11 mouse cellular contexts compared by ENCODE assay signal in the genomic region with DNA sequence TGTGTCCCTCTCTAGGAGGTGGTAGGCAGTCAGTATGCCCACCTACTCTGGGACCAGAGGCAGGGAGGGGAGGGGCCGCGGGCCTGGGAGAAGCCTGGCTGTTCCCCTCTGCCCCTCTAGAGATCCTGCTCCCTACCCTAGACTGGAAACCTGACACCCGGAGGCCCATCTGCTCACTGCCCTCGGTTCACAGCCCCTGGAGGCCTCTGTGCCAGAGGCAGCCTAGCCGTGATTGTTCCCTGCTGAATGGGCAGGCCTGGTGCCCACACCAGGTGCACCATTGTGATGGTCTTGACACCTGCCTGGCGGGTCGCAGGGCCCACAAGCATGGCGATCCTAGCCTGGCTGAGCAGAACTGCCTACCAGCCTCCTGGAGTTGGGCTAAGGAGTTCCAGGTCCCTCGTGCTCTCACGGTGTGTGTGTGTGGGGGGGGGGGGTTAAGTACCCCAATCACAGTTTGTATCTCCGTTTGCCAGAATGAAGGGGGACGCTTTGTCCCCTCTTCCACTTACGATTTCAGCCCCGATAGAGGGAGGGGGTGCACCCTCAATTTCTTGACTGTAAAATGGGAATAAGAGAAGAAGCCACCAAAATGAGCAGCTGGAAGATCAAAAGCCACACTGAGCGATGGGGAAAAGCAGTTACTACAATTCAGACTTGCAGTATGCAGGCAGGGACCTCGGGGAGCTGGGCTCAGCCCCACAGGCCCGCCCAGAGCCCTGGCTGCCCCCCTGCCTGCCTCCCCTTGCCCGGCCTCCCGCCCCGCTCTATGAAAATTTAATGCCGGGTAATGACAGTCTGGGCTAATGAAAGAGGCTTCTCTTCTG. TPM values are rescaled to one million over a fixed set of nuclear protein-coding genes. Genes with fewer than 3 reads are reported as not detected.
DNase-seq lines count a peak whose midpoint lies in the region; ATAC-seq and TF ChIP-seq lines count a peak whose summit lies in the region.
"Had no signal": no experiment of that assay in that cellular context is flagged by ENCODE, and none has a peak within 500 bp of the region (broad histone marks: within the 10 kb centered on the region; RNA-seq: fewer than 3 reads in every experiment).

No protein-coding gene starts in this region.

- H3K4me3 ChIP-seq in heart, adult 2 months: no peak overlapping the region
- H3K4me3 ChIP-seq in midbrain, embryonic 13.5 days (replicated peaks): no peak overlapping the region
- H3K4me3 ChIP-seq: lung, embryonic 15.5 days had no signal

- intact Hi-C loops in heart, adult 2 months (cut with DNase I): no loop called here
- intact Hi-C loops in left cerebral cortex, postnatal 25 days (cut with DNase I): no loop called here

- DNase-seq in heart, adult 11 months: peak; percentile 84
- no peak for DNase-seq in heart, adult 2 months
- DNase-seq in R1 (ENCODE audit: low read depth, low spot score): peak; percentile 17
- DNase-seq in forelimb bud, embryonic 11.5 days (ENCODE audit: low read depth, low spot score): peak; percentile 64
- no peak for DNase-seq in adrenal gland, adult 2 months
- DNase-seq in urinary bladder, postnatal 14 days (ENCODE audit: low spot score): no peak
- no peak for DNase-seq in left cerebral cortex, postnatal 25 days (ENCODE audit: low spot score in 2 of 2)
- DNase-seq: cerebellum, postnatal 14 days; kidney, adult 18-20 months had no signal

- H3K27ac ChIP-seq in heart, adult 2 months: no peak overlapping the region
- H3K27ac ChIP-seq in midbrain, embryonic 13.5 days: peak overlapping the region; percentile 59
- H3K27ac ChIP-seq: lung, embryonic 15.5 days had no signal

- no peak for TF ChIP-seq POLR2A in heart, adult 2 months (IDR thresholded peaks at IDR 0.05; ENCODE audit: insufficient read depth, low read depth, low read length)

- TF ChIP-seq CTCF in heart, adult 2 months (IDR thresholded peaks at IDR 0.05): no peak

- H3K4me2 ChIP-seq in midbrain, embryonic 13.5 days (replicated peaks): peak overlapping the region; percentile 48
- H3K4me2 ChIP-seq: lung, embryonic 15.5 days had no signal

- peak; percentile 61 for ATAC-seq in midbrain, embryonic 13.5 days

- no peaks in the 10 kb centered on the region for H3K9me3 ChIP-seq in midbrain, embryonic 13.5 days
- H3K9me3 ChIP-seq: lung, embryonic 15.5 days had no signal

- no peaks in the 10 kb centered on the region for H3K36me3 ChIP-seq in heart, adult 2 months (ENCODE audit: control insufficient read depth, insufficient read depth, low read length)
- H3K36me3 ChIP-seq in midbrain, embryonic 13.5 days: no peaks in the 10 kb centered on the region
- H3K36me3 ChIP-seq: lung, embryonic 15.5 days had no signal

- TF ChIP-seq EP300 in heart, adult 2 months (IDR thresholded peaks at IDR 0.05; ENCODE audit: insufficient read depth, low read depth, low read length): no peak

- peaks cover 3% of the 10 kb centered on the region; the same call in 1 of the 2 replicates for H3K4me1 ChIP-seq in heart, adult 2 months (ENCODE audit: control insufficient read depth, insufficient read depth, low read length)
- H3K4me1 ChIP-seq in midbrain, embryonic 13.5 days (replicated peaks): peaks cover 63% of the 10 kb centered on the region

- WGBS in heart, adult 2 months: 35% methylated on average over 21 of the region's 21 CpGs
- under 1% methylated on average over 21 of the region's 21 CpGs for WGBS in midbrain, embryonic 13.5 days

- H3K27me3 ChIP-seq in heart, adult 2 months (ENCODE audit: control insufficient read depth, insufficient read depth, low read length): no peaks in the 10 kb centered on the region
- peaks cover 54% of the 10 kb centered on the region for H3K27me3 ChIP-seq in midbrain, embryonic 13.5 days

- H3K79me2 ChIP-seq in heart, adult 2 months (replicated peaks; ENCODE audit: control insufficient read depth, insufficient read depth, low read length): no peaks in the 10 kb centered on the region

- H3K9ac ChIP-seq in heart, adult 2 months (ENCODE audit: low read depth, low read length): no peak overlapping the region
- H3K9ac ChIP-seq in midbrain, embryonic 13.5 days (replicated peaks): peak overlapping the region; percentile 53; the same call in 1 of the 2 replicates
- H3K9ac ChIP-seq: lung, embryonic 15.5 days had no signal

RNA-seq across cellular contexts. Expression of gene Casz1, which starts 33.4 kb away (rescaled TPM):
- total RNA-seq in heart, adult 2 months (2021): 10 to 100 TPM; 42.5 to 47.0 TPM
- polyA plus RNA-seq in heart, adult 2 months (2012; rRNA removed): 21.2 and 22.4 TPM in 2 replicates
- 2.7 and 3.8 TPM in 2 replicates for polyA plus RNA-seq in midbrain, embryonic 13.5 days (2015; fragmentation: Nextera tagmentation; extraction: Ambion mirVana)
- total RNA-seq in adrenal gland, adult 2 months (2021): 1 to 10 TPM; 4.3 to 7.4 TPM
- 5.5 and 7.9 TPM in 2 replicates for polyA plus RNA-seq in adrenal gland, adult 2 months (2012; rRNA removed)
- 1 to 10 TPM in 1 of 2 experiments, under 1 TPM in 1; 0.94 to 1.8 TPM for total RNA-seq in left cerebral cortex, postnatal 25 days (2021)

Comparison
In these comparisons a context has a peak if more than half of its experiments do, and no peak if none do; other contexts are left out.
1. DNase-seq: peak in heart, adult 11 months (single experiment), R1 (single experiment) and forelimb bud, embryonic 11.5 days (single experiment); none in heart, adult 2 months (0 of 2), adrenal gland, adult 2 months (single experiment), urinary bladder, postnatal 14 days (single experiment) and left cerebral cortex, postnatal 25 days (0 of 2).
2. RNA of gene Casz1, which starts 33.4 kb away (total RNA-seq): 42.5 to 47.0 TPM in heart, adult 2 months; 4.3 to 7.4 TPM in adrenal gland, adult 2 months and 0.94 to 1.8 TPM in left cerebral cortex, postnatal 25 days; every median in the first group is over 4 times any median in the second.